Mouse (Mus musculus) forebrain, embryonic 11.5 days (tissue): Measurements from ENCODE around the gene Cdcp2. TPM values are rescaled to one million over a fixed set of nuclear protein-coding genes. Genes with fewer than 3 reads are reported as not detected.
A peak's percentile ranks its signal among the peaks of the same experiment; 100 is the strongest.
"Not testable (repeated sequence)": the region's sequence is repeated elsewhere in the genome, so short reads cannot be mapped to it uniquely, and the experiment has no call there.

Source experiments
- ATAC-seq: fragments of 200-750 bp; cut with Nextera tagmentation; replicated peaks from 2 replicates; pipeline ENCODE4 v1.8.0; 2017; ENCODE audit warnings: moderate TSS enrichment; ENCODE audit not compliant: low FRiP score
- DNase-seq: peaks from one replicate; pipeline ENCODE4 v3.0.0-alpha.2; 2017; ENCODE audit warnings: low spot score
- H3K27ac ChIP-seq: fragments of 300-500 bp; sonication (generic); 2 replicates; pipeline ENCODE4 v1.5.1; 2014; ENCODE audit warnings: low read depth, low read length
- H3K27me3 ChIP-seq: fragments of 300-500 bp; sonication (generic); 2 replicates; pipeline ENCODE4 v1.6.1; 2014; ENCODE audit warnings: mild to moderate bottlenecking, low read length, mixed read lengths; ENCODE audit not compliant: control insufficient read depth, insufficient read depth
- H3K36me3 ChIP-seq: fragments of 300-500 bp; sonication (generic); 2 replicates; pipeline ENCODE4 v1.6.1; 2014; ENCODE audit warnings: mild to moderate bottlenecking, low read length, moderate library complexity, mixed read lengths; ENCODE audit not compliant: control insufficient read depth, insufficient read depth
- H3K4me1 ChIP-seq: fragments of 300-500 bp; sonication (generic); replicated peaks from 2 replicates; pipeline ENCODE4 v1.6.1; 2014; ENCODE audit warnings: low read length, mixed read lengths; ENCODE audit not compliant: control insufficient read depth, insufficient read depth
- H3K4me2 ChIP-seq: fragments of 300-500 bp; sonication (generic); 2 replicates; pipeline ENCODE4 v1.6.1; 2014; ENCODE audit warnings: low read depth, mild to moderate bottlenecking, low read length, moderate library complexity, mixed read lengths; ENCODE audit not compliant: severe bottlenecking
- H3K4me3 ChIP-seq: fragments of 300-500 bp; sonication (generic); 2 replicates; pipeline ENCODE4 v1.5.1; 2014; ENCODE audit warnings: low read depth, low read length
- H3K9ac ChIP-seq: fragments of 300-500 bp; sonication (generic); 2 replicates; pipeline ENCODE4 v1.6.1; 2014; ENCODE audit warnings: low read length
- H3K9me3 ChIP-seq: fragments of 300-500 bp; sonication (generic); 2 replicates; pipeline ENCODE4 v1.6.1; 2016; ENCODE audit warnings: low read length, mixed read lengths; ENCODE audit not compliant: control insufficient read depth
- WGBS: fragments of 180-500 bp; shearing (Covaris S2); extraction: QIAGEN DNeasy Blood & Tissue Kit; methylation state at CpG from one replicate; pipeline ENCODE4 v1.1.7; 2014; 5-methylcytosine and 5-hydroxymethylcytosine counted together
- polyA plus RNA-seq: library from polyadenylated mRNA; unstranded; fragments of >200 nt; fragmentation: Nextera tagmentation; extraction: Ambion mirVana; gene quantifications from 2 replicates; pipeline ENCODE4 v1.2.1, GENCODE M21; 2014

Cdcp2 gene
- polyA plus RNA-seq, 1 experiment from 2014 or later = 0.17 TPM

DNA sequence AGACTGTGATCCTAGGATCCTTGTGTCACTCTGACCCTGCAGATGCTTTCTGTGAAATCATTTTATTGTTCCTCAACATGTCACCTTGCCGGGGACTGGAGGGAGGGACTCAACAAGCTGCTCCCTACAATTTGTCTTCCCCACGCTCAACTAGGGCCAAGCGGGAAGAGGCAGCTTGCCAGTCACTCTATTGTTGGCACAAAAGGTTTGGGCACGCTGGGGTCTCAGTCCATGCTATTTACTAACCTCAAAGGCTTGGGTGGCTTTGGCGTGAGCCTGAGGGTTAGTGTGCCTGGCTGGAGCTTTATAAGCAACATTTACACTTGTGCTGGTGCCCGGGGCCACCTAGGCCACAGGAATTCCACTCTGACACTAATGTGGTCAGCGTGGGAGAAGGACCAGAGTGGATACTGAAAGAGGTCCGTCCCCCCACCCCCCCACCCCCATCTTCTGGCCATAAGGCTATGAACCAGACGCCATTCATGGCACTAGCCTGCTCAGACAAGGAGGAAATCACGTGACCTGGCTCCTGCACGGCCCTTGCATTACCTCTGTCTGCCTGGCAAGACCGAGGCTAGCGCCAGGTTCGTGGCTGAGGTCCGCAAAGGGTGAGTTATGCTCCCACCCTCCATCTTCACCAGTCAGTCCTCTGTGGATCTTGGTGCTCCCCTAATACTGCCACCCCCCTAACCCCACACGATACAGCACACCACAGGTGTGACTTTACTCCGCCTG is 2.3 kb downstream of the Cdcp2 start:
- no peak overlapping the region for H3K4me3 ChIP-seq
- no peaks in the 10 kb centered on the region for H3K9me3 ChIP-seq
- H3K27ac ChIP-seq = no peak overlapping the region
- DNase-seq (no peak), ATAC-seq (no peak)
- H3K36me3 ChIP-seq = no peaks in the 10 kb centered on the region
- H3K27me3 ChIP-seq = no peaks in the 10 kb centered on the region
- no peak overlapping the region for H3K9ac ChIP-seq
- no peak overlapping the region for H3K4me2 ChIP-seq
- 0 out of 2 replicates have a peak, but pooled peaks cover 3% of the 10 kb centered on the region for H3K4me1 ChIP-seq
- WGBS = 86% methylated on average over 17 of the region's 17 CpGs

DNA sequence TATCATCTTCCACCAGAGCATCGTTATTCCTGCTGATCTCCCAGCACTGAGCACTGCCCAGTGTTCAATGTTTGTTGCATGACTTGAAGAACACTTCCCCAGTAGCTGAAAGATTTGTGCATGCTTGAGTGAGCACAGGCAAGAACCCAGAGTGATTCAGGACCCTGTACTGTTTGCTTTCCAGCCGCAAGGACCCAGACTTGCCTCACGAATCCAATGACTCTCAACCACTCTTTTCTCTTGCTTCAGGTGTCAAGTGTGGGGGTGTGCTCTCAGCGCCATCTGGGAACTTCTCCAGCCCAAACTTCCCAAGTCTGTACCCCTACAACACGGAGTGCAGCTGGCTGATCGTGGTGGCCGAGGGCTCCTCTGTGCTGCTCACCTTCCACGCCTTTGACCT is 5.5 kb downstream of the Cdcp2 start:
- Histone ChIP-seq H3K27ac (no peak overlapping the region), H3K27me3 (no peaks in the 10 kb centered on the region), H3K4me2 (no peak overlapping the region), H3K9me3 (no peaks in the 10 kb centered on the region), H3K36me3 (no peaks in the 10 kb centered on the region), H3K4me3 (no peak overlapping the region), H3K9ac (no peak overlapping the region), H3K4me1 (0 out of 2 replicates have a peak, but pooled peaks cover 3% of the 10 kb centered on the region)
- 83% methylated on average over 8 of the region's 8 CpGs for WGBS
- no peak for ATAC-seq
- DNase-seq = no peak

DNA sequence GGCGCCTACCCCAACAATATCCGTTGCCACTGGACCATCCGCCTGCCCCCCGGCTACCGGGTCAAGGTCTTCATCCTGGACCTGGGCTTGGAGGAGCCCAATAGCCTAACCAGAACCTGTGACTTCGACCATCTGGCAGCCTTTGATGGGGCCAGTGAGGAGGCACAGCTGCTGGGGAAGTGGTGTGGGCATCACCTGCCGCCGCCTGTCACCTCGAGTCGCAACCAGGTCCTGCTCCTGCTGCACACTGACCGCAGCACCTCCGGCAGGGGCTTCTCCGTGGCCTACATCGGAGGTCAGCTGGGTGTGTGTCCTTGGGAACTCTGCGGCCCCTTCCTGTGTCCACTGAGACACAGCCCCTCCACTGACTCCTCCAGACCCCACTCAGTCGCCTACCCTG is 10.1 kb downstream of the Cdcp2 start:
- ATAC-seq = no peak
- no peaks in the 10 kb centered on the region for H3K9me3 ChIP-seq
- no peak overlapping the region for H3K4me2 ChIP-seq
- no peak overlapping the region for H3K27ac ChIP-seq
- H3K36me3 ChIP-seq = no peaks in the 10 kb centered on the region
- no peak overlapping the region for H3K4me3 ChIP-seq
- no peak for DNase-seq
- no peaks in the 10 kb centered on the region for H3K4me1 ChIP-seq
- no peak overlapping the region for H3K9ac ChIP-seq
- no peaks in the 10 kb centered on the region for H3K27me3 ChIP-seq
- 96% methylated on average over 16 of the region's 16 CpGs for WGBS

DNA sequence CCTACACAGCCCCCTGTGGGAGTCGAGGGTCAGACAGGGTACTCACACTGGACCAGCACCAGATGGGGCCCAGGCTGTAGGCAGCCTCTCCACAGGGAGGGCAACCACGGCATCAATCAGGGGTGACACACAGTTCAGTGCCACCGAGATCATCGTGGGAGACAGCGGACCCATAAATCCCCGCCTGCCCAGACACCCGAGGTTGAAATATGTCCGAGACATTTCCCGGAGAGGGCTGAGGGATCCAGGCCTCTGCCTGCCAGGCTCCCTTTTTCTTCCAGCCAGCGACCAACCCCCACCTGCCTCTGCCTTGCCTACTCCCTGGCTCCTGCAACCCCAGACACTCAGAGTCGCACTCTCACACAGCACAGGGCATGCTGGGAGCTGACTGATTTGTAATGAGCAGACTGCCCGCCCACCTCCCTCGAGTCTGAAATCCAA is 11.6 kb downstream of the Cdcp2 start:
- Histone ChIP-seq H3K9me3 (no peaks in the 10 kb centered on the region), H3K36me3 (no peaks in the 10 kb centered on the region), H3K27me3 (no peaks in the 10 kb centered on the region), H3K4me3 (no peak overlapping the region), H3K4me1 (no peaks in the 10 kb centered on the region), H3K27ac (no peak overlapping the region), H3K4me2 (no peak overlapping the region), H3K9ac (no peak overlapping the region)
- DNase-seq = no peak
- ATAC-seq = 0 out of 2 replicates have a peak, but pooled peaks have one; percentile 36
- 65% methylated on average over 13 of the region's 13 CpGs for WGBS

DNA sequence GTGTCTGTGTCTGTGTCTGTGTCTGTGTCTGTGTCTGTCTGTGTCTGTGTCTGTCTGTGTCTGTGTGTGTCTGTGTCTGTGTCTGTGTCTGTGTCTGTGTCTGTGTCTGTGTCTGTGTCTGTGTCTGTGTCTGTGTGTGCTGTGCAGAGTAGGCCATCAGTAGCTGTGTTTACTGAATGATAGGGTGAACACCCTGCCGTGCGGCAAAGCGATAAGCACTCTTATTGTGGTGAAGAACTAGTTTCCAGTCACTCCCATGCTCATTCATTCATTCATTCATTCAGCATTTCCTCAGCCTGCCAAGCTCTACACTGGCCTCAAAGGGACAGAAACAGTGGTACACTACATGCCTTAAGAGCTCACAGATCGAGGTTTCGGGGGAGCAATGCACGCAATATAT is 12.5 kb downstream of the Cdcp2 start:
- whole genome bisulfite sequencing = 94% methylated on average over 6 of the region's 6 CpGs
- H3K27me3 ChIP-seq, H3K27ac ChIP-seq, H3K9me3 ChIP-seq, H3K9ac ChIP-seq, H3K4me3 ChIP-seq, H3K4me1 ChIP-seq, DNase-seq, ATAC-seq, H3K4me2 ChIP-seq, H3K36me3 ChIP-seq: not testable (repeated sequence)

DNA sequence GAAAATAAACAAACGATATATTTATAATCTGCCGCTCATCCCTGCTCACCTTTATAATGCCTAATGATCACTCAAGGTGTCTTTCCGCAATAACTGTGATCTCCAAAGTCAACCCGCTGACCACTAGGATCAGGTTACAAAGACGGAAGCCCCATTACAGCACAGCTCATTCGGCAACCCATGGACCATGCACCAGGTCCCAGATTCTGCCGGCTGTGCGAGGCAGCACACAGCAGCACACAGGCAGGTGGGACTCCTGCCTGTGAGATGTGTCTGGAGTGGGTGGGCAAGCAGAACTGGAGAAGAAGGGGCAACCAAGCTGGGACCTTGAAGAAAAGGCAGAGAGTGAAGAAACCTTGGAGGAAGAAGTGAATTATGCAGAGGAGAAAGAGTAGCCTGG is 17.6 kb downstream of the Cdcp2 start:
- ATAC-seq (no peak), DNase-seq (no peak)
- Histone ChIP-seq H3K27ac (no peak overlapping the region), H3K9ac (no peak overlapping the region), H3K36me3 (no peaks in the 10 kb centered on the region), H3K4me1 (no peaks in the 10 kb centered on the region), H3K4me3 (no peak overlapping the region), H3K9me3 (no peaks in the 10 kb centered on the region), H3K27me3 (no peaks in the 10 kb centered on the region), H3K4me2 (no peak overlapping the region)
- WGBS = 67% methylated on average over 8 of the region's 8 CpGs

DNA sequence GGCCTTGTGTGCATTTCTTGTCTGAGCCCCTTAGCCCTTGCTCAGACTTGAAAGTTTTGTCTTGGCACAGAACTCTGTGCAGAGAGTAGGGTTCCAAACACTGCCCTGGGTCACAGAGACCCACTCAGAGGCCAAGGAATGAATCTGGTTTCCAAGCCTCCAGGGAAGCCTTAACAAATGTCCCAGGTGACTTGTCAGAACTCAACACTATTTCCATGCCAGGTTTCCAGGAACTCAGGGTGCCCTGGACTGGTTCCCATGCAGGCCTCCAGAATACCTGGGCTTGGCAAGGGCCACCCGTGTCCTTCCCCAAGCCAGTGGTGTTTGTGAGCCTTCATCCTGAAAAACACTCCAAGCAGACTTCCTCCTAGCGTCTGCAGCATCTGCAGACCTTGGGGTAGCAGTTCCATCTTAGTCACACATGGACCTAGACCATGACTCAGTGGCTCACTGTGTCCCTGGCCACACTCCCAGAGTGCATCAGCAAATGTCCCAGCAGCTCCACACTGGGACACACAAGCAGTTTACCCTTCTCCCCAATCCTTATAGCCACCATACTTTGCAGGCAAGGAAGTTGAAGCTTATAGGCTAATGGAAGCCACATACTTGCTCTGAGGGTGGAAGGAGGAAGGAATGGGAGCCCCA is 21.2 kb downstream of the Cdcp2 start:
- Histone ChIP-seq H3K4me3 (no peak overlapping the region), H3K27me3 (no peaks in the 10 kb centered on the region), H3K27ac (no peak overlapping the region), H3K36me3 (no peaks in the 10 kb centered on the region), H3K4me1 (peaks cover 2% of the 10 kb centered on the region; the same call in 1 of the 2 replicates), H3K4me2 (no peak overlapping the region), H3K9me3 (no peaks in the 10 kb centered on the region), H3K9ac (no peak overlapping the region)
- ATAC-seq = no peak
- 84% methylated on average over 2 of the region's 2 CpGs for WGBS
- no peak for DNase-seq

DNA sequence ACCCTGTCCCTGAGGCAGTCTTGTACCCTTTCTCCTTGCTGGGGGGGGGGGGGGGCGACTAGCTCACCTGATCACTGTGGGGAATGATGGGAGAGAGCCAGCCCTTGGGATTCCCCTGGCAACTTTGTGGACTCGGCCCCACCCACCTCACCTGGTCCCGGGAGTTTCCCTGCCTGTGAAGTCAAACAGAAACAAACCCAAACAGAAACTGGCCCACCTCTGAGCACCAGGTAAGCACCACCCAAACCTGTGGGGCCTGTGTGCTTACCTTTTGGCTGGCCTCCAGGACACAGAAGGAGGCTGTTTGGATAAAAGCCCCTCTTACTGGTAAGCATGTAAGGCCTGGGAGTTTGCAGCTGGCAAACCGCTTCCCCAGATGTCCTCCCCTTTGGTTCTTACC is 22.4 kb downstream of the Cdcp2 start:
- Histone ChIP-seq H3K27me3 (no peaks in the 10 kb centered on the region), H3K4me1 (peaks cover 2% of the 10 kb centered on the region; the same call in 1 of the 2 replicates), H3K4me2 (no peak overlapping the region), H3K9me3 (no peaks in the 10 kb centered on the region), H3K36me3 (no peaks in the 10 kb centered on the region), H3K27ac (no peak overlapping the region), H3K4me3 (no peak overlapping the region), H3K9ac (no peak overlapping the region)
- WGBS = 65% methylated on average over 4 of the region's 4 CpGs
- DNase-seq = no peak
- no peak for ATAC-seq

DNA sequence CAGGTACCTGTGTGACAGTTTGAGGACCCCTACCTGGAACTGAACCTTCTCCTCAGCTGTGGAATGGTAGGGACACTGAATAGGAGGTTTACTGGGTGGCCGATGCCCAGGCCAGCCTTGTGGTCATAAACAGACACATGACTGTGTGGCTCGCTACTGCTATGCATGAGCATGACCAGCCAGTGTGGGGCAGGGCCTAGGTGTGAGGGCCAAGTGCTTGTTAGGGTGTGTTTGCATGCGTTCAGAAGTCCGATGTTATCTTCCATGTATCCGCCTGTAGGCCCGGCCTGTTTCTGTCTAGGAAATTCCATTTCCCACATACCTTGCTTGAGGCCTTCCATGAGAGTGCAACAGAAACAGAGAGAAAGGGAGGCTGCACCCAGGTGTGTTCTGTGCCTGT is 24.0 kb downstream of the Cdcp2 start:
- DNase-seq = no peak
- H3K27ac ChIP-seq = no peak overlapping the region
- no peak for ATAC-seq
- no peak overlapping the region for H3K4me3 ChIP-seq
- H3K36me3 ChIP-seq = no peaks in the 10 kb centered on the region
- no peak overlapping the region for H3K4me2 ChIP-seq
- no peak overlapping the region for H3K9ac ChIP-seq
- peaks cover 2% of the 10 kb centered on the region; the same call in 1 of the 2 replicates for H3K4me1 ChIP-seq
- H3K9me3 ChIP-seq = no peaks in the 10 kb centered on the region
- H3K27me3 ChIP-seq = no peaks in the 10 kb centered on the region
- 89% methylated on average over 6 of the region's 6 CpGs for WGBS
